Mouse (Mus musculus) CH12F3 (cell line): Measurements from ENCODE around the gene Tpra1.

ENCODE experiments used
- in situ Hi-C: fragments of 300-500 bp; cut with MboI; formaldehyde crosslinking; loops from 2 replicates; pipeline ENCODE4 v1.14.3; 2020; ENCODE audit warnings: low sequenced_read_pairs

Gene Tpra1

GRCm38 (mm10) chr6:88901947-88902820, at the start of gene Tpra1:
Tpra1 (plus strand) TSS chr6:88902251.
- in situ Hi-C loops = no loop called here

GRCm38 (mm10) chr6:88854509-88854908, 47.5 kb upstream of the Tpra1 start:
- in situ Hi-C loops = no loop called here

GRCm38 (mm10) chr6:88855636-88856035, 46.4 kb upstream of the Tpra1 start:
- in situ Hi-C loops = loop anchor here (5.0 kb wide), 1 partner anchor 303 kb away; no protein-coding TSS in a partner anchor

- in situ Hi-C loops = loop anchor here (5.0 kb wide), 1 partner anchor 305 kb away; no protein-coding TSS in a partner anchor
Observed at GRCm38 (mm10) chr6:88857249-88857648, 44.8 kb upstream of the Tpra1 start.

- in situ Hi-C loops = loop anchor here (5.0 kb wide), 1 partner anchor 306 kb away; no protein-coding TSS in a partner anchor
Observed at GRCm38 (mm10) chr6:88857830-88858229, 44.2 kb upstream of the Tpra1 start.

GRCm38 (mm10) chr6:88858341-88858740, 43.7 kb upstream of the Tpra1 start:
- in situ Hi-C loops = loop anchor here (5.0 kb wide), 1 partner anchor 306 kb away; no protein-coding TSS in a partner anchor

- in situ Hi-C loops = no loop called here
Observed at GRCm38 (mm10) chr6:88860914-88861313, 41.1 kb upstream of the Tpra1 start.

GRCm38 (mm10) chr6:88865704-88866103, 36.3 kb upstream of the Tpra1 start:
- in situ Hi-C loops = no loop called here

- in situ Hi-C loops = no loop called here
Observed at GRCm38 (mm10) chr6:88869459-88869858, 32.6 kb upstream of the Tpra1 start.

GRCm38 (mm10) chr6:88870594-88870993, 31.5 kb upstream of the Tpra1 start:
- in situ Hi-C loops = no loop called here

GRCm38 (mm10) chr6:88871546-88871945, 30.5 kb upstream of the Tpra1 start:
- in situ Hi-C loops = no loop called here

GRCm38 (mm10) chr6:88872811-88873210, 29.2 kb upstream of the Tpra1 start:
- in situ Hi-C loops = no loop called here

- in situ Hi-C loops = no loop called here
Observed at GRCm38 (mm10) chr6:88873965-88874867, 27.8 kb upstream of the Tpra1 start.

GRCm38 (mm10) chr6:88874868-88875508, 27.1 kb upstream of the Tpra1 start, which contains the start of gene Podxl2:
Podxl2 (minus strand) TSS chr6:88875044.
- in situ Hi-C loops = no loop called here

GRCm38 (mm10) chr6:88879471-88879870, 22.6 kb upstream of the Tpra1 start:
- in situ Hi-C loops = no loop called here

- in situ Hi-C loops = no loop called here
Observed at GRCm38 (mm10) chr6:88881334-88881733, 20.7 kb upstream of the Tpra1 start.

- in situ Hi-C loops = no loop called here
Observed at GRCm38 (mm10) chr6:88884195-88884594, 17.9 kb upstream of the Tpra1 start.

GRCm38 (mm10) chr6:88884690-88885089, 17.4 kb upstream of the Tpra1 start:
- in situ Hi-C loops = no loop called here

- in situ Hi-C loops = no loop called here
Observed at GRCm38 (mm10) chr6:88885644-88886416, 16.2 kb upstream of the Tpra1 start.

GRCm38 (mm10) chr6:88886417-88886967, 15.6 kb upstream of the Tpra1 start:
- in situ Hi-C loops = no loop called here
